Mouse (Mus musculus) adrenal gland, adult 8-10 months (tissue): ENCODE results near the gene Wdr4. TPM values are rescaled to one million over a fixed set of nuclear protein-coding genes. Genes with fewer than 3 reads are reported as not detected.

Experiments
- DNase-seq: peaks from one replicate; pipeline ENCODE4 v3.0.0; 2022
- microRNA-seq, 2 experiments: library from miRNA; unstranded; fragments of <30 nt; microRNA quantifications; one replicate each; pipeline ENCODE4 v1.2.0; 2022
- total RNA-seq, 4 experiments: library from RNA; stranded (reverse); gene quantifications; 2 replicates each; pipeline ENCODE4 v1.2.4; 2022

Gene Wdr4
- total RNA-seq, 4 experiments from 2014 or later: 21.5 to 30.9 (median 26.1) TPM

DNA sequence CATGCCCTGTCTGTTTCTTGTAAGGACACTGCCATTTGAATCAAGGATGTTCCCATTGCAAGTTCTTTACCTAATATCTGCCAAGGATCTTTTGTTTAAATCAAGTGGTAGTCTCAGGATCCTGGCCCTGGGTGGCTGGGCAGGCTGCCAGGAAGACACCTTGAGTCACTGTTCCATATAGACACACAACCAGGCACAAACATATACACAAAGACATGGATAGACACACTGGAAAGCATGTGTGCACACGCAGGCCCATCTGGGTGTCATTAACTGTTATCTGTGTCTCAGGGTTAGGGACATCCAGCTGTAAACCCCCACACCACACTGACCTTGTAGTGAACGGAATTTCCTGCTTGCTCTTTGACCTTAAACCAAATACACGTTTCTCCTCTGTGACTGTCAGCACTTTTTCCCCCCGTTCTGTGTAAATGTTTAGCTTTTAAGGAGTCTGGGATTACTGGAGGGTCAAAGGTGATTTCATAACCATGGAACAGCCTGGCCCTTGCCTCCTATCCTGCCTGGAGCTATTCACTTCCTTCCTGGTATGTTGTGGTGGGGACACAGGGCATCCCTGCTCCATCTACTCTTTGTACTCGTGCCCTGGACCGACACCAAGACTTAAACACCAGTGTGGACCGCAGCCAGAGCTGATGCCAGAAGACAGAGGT, 74.6 kb downstream of the Wdr4 start:
- no peak for DNase-seq

Small RNA genes lying within 50 kb of the gene (microRNA-seq; reads per million reads assigned to microRNA genes)
- 0 to 0.34 reads per million in 2 experiments for gene Gm24970

Other genes with a start within 250 kb of the Wdr4 start
- gene Rsph1, start 242.6 kb downstream of the Wdr4 start, total RNA-seq: 10 to 100 TPM in 2 of 4 experiments, 1 to 10 TPM in 2; 3.9 to 14.9 (median 9.1) TPM
- gene Slc37a1, start 233.2 kb downstream of the Wdr4 start, total RNA-seq: 10 to 100 TPM; 13.1 to 26.4 (median 22.5) TPM
- gene Pde9a, start 133.8 kb downstream of the Wdr4 start, total RNA-seq: 1 to 10 TPM; 3.0 to 7.7 (median 5.2) TPM
- 100 to 1,000 TPM; 254 to 452 (median 371) TPM for gene Ndufv3, start 135 bp upstream of the Wdr4 start, total RNA-seq
- gene Pknox1, start 44.8 kb upstream of the Wdr4 start, total RNA-seq: 10 to 100 TPM; 20.6 to 28.1 (median 24.2) TPM
- gene Cbs, start 117.3 kb upstream of the Wdr4 start, total RNA-seq: 1 to 10 TPM; 2.6 to 5.3 (median 3.9) TPM
- 100 to 1,000 TPM; 128 to 156 (median 143) TPM for gene U2af1, start 138.9 kb upstream of the Wdr4 start, total RNA-seq
- not detected for gene Cryaa, start 157.8 kb upstream of the Wdr4 start, total RNA-seq